Mouse (Mus musculus): Measurements from ENCODE around the gene Zfp775.

Gene Zfp775

DNA sequence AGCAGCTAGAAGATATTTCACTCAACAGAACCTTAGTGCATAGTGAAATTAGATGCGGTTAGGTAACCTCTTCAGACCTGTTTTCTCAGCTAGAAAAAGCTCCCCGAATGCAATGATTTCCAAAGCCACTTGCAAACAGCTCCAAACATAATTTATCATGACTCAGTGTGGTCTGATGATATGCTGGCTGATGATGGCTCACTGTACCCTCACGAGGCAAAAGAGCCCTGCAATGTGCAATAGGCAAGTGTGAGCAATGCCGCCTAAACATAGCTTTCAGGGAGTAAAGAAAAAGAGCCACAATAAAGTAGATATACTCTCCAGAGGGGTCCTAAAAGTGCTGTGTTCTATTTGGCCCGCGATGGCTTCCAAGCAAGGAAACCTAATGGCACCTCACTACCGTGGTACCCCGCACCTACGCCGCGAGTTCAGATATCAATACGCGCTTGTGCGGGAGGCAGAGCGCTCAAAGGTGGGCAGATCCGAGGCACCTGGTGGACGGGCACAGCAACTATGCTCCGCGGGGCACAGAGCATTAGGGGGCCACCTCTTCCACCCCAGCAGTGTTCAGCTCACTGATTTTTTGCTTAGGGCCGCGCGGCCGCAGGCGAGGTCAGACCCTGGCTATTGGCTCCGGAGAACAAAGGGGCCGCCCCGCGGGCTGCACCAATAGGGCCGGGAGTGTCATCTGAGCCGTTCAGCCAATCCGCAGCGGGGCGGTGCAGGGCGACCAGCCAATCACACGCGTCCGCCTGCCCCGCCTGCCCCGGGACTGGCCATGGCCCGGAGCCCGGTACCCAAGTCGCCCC lies at the start of gene Zfp775:
Gene Zfp775, plus strand, starts transcription at position 793 of the 809 bp plus-strand sequence.
- peak; percentile 99 for DNase-seq

DNA sequence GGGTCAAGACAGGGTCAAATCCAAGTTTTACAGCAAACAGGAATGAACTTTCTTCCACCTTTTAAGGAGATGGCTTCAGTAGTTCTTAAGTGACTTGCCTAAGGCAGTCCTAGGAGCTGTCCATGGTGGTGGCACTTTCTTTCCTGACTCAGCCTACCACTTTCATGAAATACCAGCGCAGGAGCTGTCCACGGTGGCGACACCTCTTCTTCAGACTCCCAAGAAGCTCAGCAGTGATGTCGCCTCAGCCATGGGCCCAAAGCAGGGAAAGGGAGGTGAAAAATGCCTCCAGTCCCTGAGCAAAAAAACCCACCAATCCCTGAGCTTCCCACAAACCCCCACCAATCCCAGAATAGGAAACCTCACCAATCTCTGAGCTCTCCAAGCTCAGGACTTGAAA lies 48.9 kb upstream of the Zfp775 start:
- peak; percentile 30 for DNase-seq

DNA sequence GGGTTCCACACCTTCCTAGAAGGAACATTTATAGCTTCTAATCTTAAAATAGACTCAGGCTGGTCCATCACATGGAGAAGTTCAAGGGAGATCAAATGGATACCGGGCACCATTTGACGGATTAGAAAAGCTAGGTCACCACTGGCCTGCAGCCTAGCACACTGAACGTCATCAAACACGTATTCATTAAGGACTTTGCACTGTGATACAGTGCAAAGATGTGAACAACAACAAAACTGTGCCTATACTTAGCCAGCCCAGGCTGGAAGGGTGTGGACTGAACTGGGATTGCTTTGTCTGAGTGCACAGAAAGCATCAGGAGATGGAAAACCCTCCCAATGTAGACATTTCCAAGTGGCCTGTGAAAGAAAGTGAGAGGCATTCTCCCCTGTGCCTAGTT lies 48.0 kb upstream of the Zfp775 start:
- no peak for DNase-seq

DNA sequence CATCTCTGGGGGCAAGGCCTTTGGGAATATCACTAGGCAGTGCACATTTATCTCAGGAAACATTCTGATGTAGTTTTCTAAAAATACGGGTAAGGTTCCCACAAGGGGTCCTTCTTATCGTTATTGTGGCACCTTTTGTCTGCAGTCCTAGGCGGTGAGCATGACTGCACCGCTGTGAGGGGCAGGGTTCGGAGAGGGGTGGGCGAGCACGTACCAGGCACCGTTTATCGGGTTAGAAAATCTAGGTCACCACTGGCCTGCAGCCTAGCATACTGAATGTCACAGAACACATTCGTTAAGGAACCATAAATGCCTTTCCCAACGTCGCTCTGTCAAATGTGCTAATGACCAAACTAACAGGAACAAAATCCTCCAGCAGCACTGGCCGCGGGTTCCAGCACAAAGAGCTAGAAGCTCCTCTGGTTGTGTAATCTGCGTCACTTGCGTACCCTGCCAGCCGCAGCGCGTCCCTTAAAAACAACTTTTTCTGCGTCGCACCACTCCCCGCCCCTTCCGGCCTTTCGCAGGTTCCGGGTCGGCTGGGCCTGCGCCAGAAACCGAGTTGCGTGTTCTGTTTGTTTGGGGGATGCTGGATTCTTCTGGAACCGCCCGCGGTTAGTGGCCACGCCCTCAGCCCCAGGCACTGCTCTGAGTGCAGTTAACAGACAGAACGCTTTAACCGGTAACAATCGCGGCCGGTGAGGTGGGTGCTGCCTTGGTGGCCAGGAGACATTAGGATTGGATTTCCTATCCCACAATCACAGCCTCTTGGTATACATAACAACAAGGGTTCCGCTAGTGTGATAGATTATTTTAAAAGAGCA lies 47.4 kb upstream of the Zfp775 start, which contains the start of gene Lrrc61:
Gene Lrrc61, plus strand, starts transcription at position 517 of the 824 bp plus-strand sequence.
- DNase-seq, result peak; percentile 95

DNA sequence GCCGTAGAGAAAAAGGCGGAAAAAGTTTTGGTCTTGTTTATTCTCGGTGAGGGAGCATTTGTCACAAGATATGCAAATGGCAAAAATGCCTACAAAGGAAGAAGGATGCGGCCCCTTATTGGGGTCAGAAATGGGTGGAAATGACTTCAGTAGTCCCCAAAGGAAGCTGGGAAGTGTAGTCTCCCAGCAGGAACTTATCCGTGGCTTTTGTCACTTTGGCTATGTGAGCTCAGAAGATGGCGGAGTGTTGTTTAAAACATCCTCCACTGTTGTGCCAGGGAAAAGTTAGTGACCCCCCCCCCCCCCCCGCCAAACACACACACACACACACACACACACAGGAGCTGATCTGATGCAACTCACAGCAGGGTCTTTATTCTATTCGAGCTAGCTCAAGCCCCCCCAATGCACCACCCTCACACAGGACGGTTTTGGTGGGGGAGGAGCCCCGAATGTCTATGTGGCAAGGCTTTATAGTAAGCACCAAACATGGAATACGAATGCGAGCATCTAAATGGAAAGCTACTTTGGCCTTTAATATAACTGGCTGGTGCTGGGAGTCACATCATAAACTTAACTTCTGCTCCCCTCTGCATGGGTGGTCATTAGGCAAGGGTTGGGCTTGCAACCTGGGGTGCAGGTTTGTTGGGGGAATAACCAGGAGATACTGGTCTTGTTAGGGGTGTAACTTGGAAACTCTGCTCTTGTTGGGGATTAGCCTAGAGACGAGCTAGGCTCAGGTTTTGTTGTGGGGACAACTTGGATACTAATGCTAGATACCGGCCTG lies 46.6 kb upstream of the Zfp775 start:
- DNase-seq, result peak; percentile 65

DNA sequence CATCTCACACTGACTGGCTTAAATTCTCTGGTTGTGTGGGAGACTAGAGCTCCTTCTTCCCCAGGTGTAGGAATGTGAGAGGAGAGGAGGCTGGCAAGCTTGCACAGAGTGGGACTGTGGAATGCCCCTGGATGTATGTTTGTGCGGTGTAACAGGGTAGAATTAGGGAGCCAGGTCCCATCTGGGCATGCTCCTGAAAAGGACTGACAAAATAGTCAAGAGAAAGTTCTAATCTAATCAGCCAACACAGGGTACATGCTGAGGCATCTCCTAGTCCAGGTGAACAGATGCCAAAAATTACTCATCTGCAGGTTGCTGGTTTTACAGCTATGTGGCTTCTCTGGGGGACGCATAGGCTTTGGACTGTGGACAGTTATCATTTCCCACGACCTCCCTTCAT lies 45.9 kb upstream of the Zfp775 start:
- DNase-seq, result no peak

DNA sequence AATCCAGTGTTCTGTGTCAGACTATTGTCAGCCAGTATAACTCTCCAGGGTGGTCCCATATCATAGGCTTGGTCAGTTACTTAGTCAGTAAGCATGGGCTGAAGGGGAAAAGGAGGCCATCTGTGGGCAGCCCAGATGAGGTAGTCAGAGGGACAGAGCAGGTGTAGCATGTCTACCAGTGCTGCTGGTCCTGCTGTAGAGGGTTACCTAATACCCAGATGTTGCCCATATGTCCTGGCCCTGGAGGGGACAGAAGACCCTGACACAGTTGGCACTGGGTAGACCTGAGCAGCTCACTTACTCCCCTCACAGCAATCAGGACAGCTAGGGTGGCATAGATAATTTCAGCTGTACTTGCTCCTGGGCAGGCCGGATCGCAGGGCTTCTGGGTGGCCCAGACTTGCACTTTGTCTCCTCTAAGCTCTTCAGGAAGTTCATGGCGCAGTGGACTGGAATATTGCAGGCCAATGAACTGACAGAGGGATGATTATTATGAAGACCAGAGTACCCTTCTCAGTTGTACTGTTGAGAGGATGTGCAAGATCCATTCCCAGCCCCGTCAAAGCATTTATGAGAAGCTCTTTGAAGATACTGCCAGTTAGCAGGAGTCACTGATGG lies 36.1 kb upstream of the Zfp775 start:
- peak; percentile 43 for DNase-seq

DNA sequence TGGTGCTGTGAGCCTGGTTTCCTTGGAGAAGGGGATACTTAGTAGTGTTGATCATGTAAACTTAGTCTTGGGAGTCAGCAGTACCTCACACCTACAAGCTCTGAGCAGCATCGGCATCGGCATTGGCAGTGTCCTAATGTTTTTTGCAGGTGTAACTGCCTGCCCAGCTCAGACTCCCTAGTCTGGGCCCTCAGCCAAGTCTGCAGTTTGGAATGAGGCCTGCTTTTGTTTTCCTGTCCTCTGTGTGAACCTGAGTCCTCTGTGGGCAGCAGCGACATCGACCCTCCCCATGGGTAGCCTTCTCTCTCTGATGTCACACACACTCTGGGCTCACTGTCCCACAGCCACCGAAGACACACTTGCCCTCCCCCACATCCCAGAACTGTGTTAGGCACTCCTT lies 35.6 kb upstream of the Zfp775 start:
- DNase-seq, result peak; percentile 86

DNA sequence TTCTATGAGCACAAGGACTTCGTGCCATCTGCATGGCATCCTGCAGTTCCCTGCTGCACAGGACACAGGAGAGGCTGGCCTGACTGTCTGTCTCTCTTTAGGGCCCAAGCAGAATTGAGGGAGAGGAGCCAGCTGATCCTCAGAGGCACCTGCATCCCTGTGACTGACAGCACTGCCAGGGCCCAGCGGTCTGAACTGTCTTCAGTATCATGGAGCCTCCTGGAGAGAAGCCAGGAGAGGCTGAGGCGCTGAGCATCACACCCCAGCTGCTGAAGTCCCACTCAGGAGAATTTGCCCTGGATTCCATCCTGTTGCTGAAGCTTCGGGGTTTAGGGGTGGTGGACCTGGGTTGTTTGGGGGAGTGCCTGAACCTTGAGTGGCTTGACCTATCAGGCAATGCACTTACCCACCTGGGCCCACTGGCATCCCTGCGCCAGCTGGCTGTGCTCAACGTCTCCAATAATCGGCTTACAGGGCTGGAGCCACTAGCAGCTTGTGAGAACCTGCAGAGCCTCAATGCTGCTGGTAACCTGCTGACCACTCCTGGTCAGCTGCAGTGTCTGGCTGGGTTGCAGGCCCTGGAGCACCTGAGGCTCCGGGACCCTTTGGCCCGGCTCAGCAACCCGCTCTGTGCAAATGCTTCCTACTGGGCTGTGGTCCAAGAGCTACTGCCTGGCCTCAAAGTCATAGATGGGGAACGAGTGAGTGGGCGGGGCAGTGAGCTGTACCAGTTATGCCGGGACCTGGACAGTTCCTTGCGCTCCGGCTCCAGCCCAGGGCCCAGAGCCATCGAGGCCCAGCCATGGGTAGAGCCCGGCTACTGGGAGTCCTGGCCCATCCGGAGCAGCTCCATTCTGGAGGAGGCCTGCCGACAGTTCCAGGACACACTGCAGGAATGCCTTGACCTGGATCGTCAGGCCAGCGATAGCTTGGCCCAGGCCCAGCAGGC lies 33.6 kb upstream of the Zfp775 start:
- peak; percentile 84 for DNase-seq

DNA sequence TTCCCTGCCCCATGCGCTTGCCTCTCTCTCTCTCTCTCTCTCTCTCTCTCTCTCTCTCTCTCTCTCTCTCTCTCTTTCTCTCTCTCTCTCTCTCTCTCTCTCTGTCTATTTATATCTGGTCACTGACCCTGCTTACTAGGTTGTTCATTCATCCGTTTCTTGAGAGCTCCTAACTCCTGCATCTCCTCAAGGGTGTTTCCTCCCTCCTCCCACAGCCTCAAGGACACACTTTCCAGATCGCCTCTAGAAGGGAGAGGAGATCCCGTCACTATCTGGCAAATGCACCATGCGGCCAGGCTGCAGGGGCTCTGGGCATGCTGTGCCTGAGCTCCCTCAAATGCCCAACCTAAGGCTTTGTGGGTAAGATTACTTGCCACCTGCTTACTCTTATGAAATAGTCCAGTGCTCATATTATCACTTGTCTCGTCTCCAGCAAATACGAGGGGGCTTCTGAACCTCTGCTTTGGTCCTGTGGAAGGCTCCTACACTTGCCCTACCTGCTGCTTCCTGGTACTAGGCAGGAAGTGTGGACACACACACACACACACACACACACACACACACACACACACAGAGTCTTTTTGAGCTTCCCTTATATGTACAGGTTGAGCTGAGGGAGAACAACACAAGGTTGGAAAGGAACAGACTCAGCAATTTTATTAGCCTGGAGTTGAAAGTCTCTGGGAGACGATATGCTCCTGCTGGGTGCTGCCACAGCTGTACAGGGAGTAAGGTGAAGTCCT lies 32.6 kb upstream of the Zfp775 start:
- peak; percentile 54 for DNase-seq

DNA sequence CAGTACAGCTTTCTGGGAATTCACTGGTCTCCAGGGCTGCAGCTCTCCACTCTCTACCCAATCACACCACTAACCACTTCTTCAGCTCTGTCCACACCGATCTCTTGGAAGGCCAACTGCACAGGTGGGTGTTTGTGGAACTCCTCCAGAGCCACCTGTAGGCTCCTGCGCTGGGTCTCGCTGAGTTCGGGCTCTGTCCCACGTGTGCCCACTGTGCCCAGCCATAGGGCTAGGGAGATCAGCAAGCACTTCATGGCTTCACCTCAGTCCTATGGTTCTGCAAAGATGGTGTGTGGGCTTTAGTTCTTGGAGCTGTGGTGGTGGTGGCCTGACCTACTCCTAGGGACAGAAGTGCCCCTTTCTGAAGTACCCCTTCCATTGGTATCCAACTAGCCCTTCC lies 29.8 kb upstream of the Zfp775 start:
- no peak for DNase-seq

DNA sequence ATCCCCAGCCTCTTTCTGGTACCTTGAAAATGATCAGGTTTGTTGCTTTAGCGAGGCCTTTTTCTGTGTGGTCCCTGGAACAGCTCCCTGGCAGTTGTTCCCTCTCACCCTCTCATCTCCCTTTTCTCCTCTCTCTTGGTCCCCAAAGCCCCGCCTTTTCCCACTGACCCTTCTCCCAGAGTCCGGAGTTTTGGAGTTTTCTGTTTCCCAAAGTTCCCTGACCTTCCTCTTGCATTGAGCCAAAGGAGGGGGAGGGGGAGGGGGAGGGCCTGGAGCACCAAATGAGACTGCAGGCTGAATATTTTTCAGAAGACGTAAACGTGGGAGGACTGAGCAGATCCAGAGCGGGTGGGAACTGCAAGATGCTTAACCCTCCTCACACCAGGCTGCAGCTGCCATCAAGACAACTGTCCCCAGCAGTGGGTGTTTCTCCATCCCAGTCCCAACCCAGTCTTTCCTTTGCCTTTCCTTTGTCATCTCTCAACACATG lies 29.2 kb upstream of the Zfp775 start, which contains the start of gene Rarres2:
Gene Rarres2, minus strand, starts transcription at position 218 of the 490 bp plus-strand sequence.
- peak; percentile 66 for DNase-seq

DNA sequence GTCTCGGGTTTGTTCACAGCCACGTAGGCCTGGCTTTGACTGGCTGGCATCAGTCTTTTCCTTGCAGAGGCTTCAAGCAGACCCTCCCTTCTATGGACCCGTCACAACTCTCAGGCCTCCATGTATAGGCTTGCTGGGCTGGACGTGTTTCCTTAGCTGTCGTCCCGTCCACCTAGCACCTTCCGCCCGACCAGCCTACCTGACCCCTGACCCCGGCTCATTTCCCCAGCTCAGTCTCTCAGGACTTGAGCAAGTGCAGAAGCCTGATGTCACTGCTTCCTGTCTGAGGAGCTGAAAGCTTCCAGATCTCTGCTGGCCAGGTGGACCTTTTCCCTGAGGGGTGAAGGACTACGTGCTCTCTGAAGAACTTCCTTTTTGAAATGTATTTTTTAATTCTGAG lies 28.6 kb upstream of the Zfp775 start:
- DNase-seq, result peak; percentile 23

DNA sequence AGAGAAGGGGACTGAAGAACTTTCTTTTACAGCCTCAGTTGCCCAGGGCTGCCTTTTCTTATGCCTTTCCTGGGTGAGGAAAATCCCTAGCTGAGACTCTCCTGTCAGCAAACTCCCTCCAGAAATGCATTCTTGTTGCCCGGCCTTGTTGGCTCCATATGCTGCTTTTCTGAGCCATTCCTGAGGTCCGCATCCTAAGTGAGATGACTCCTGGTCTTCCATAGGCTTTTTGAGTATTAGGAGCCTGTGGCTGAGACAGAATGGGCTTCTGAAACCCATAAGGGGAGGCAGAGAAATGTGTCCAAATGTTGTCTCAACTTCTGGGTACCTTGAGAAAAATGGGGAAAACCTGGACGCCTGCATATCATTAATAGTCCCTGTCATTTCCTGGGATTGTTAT lies 27.9 kb upstream of the Zfp775 start:
- no peak for DNase-seq

DNA sequence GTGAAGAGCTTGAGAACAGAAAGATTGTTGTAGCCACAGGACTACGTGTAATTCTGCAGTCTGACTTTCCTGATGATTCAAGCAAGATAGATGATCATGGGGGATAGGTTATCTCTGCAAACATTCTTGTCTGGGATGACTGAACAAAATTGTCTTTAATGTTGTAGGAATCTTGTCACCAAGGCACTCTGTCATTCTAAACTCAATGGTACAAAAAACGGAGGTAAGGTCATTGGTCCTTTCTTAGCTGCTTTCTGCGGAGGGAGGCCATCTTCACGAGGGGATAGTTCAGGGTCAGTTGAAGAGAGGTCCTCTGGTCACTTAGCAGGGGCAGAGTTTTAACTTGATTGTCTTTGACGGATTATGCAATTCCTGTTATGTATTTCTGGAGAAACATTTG lies 23.1 kb upstream of the Zfp775 start:
- DNase-seq, result no peak

DNA sequence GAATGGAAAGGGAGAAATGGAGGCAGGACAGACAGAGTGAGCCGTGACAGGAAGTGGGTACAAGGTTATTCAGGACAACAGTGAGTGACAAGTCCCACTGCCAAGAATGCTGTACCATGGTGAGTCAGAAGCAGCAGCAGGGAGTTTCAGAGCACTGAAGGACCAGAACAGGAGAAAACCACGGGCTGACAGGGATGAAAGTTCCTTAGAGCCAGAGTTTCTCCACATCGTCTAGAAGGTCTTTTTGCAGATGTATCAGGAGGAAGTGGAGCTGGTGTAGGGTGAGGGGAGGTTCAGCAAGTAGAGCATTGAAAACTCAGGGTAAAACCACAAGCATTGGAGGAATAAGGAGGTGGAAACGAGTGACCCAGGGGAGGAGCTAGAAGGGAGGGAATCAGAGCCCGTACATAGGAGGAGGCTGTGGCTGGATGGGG lies 22.6 kb upstream of the Zfp775 start:
- no peak for DNase-seq

DNA sequence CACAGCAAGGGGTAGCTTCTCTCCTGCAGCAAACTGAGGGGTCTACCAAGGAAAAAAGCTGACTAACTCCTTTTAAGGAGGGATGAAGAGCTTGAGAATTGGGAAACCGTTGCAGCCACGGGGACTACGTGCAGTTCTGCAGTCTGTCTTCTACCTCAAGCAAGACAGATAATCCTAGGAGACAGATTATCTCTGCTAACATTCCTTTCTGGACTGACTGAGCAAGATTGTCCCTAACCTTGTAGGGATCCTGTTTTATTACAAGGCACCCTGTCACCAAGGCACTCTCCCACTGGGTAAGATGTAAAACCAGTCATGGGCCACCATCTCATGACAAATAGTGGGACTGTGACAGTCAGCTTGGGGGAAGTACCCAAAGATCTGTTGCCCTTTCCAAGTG lies 20.6 kb upstream of the Zfp775 start:
- DNase-seq, result no peak

DNA sequence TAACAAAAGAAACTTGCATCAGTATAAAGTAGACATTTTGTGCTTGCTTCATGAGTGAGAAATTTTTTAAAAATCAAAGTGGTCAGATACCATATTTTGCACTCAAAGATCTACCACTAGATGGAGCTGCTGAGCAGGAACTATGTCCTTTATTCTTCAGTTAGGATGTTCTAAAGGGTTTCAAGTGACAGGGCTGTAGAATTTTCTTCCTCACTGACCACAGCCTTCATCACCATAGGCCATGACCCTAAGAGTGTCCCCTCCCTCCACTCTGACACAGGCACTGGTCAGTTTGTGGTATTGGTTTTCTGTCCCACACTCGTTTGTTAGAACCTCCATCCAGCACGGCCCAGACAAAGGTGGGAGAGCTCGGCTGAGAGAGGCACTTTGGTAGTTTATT lies 19.8 kb upstream of the Zfp775 start:
- no peak for DNase-seq

DNA sequence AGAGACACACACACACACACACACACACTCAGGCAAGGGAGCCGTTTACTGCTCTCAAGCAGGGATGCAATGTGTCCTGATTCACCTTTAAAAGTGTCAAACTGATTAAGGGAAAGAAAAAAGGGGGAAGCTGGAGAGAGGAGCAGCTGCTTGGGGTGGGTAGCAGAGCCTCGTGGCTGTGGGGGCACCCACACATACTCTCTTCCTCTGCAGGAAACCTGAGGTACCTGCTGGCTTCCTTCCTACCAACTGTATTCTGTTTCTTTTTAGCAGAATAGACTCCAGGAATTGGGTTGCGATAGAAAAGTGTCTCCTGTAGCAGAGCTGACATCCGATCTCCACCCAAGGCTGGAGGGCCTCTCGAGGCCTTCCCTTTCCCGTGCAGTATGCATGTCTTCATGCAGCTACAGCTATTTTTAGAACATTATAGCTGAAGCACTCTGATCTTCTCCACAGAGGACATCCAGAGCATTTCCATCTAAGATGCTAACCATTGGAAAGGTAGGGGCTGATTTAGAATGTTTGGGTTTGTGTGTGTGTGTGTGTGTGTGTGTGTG lies 12.6 kb upstream of the Zfp775 start, which contains the start of gene Gm45021:
Gene Gm45021, plus strand, starts transcription at position 417 of the 557 bp plus-strand sequence.
- DNase-seq, result no peak

Data from kidney, adult 11 months (tissue).